ENCODE assay signal across 11 mouse cellular contexts in genomic region chr13:59925845-59926481, GRCm38 (mm10).
DNase-seq lines count a peak whose midpoint lies in the region; ATAC-seq and TF ChIP-seq lines count a peak whose summit lies in the region.
"Had no signal": no experiment of that assay in that cellular context is flagged by ENCODE, and none has a peak within 500 bp of the region (broad histone marks: within the 10 kb centered on the region; RNA-seq: fewer than 3 reads in every experiment).

No protein-coding gene starts in this region.

- no peak overlapping the region for H3K9ac ChIP-seq in liver, adult 2 months (ENCODE audit: low read depth, low read length)
- no peak overlapping the region for H3K9ac ChIP-seq in hindbrain, embryonic 12.5 days
- H3K9ac ChIP-seq in midbrain, embryonic 15.5 days: no peak overlapping the region
- H3K9ac ChIP-seq: embryonic facial prominence, embryonic 12.5 days had no signal

- ATAC-seq in hindbrain, embryonic 12.5 days (ENCODE audit: low FRiP score): peak; percentile 42; the same call in 1 of the 2 replicates
- ATAC-seq in midbrain, embryonic 15.5 days (replicated peaks): peak; percentile 58
- ATAC-seq in inflammation-experienced regulatory T-cells, adult 6 months: no peak

- H3K79me2 ChIP-seq in liver, adult 2 months (ENCODE audit: control insufficient read depth, insufficient read depth, low read length): no peaks in the 10 kb centered on the region

- H3K27me3 ChIP-seq in liver, adult 2 months (ENCODE audit: control insufficient read depth, insufficient read depth, low read length): no peaks in the 10 kb centered on the region
- H3K27me3 ChIP-seq in hindbrain, embryonic 12.5 days: no peaks in the 10 kb centered on the region
- no peaks in the 10 kb centered on the region for H3K27me3 ChIP-seq in midbrain, embryonic 15.5 days (replicated peaks)
- H3K27me3 ChIP-seq: embryonic facial prominence, embryonic 12.5 days had no signal

- H3K9me3 ChIP-seq in hindbrain, embryonic 12.5 days (replicated peaks): no peaks in the 10 kb centered on the region
- no peaks in the 10 kb centered on the region for H3K9me3 ChIP-seq in midbrain, embryonic 15.5 days
- H3K9me3 ChIP-seq: embryonic facial prominence, embryonic 12.5 days had no signal

- TF ChIP-seq POLR2A in liver, adult 2 months (IDR thresholded peaks at IDR 0.05; ENCODE audit: extremely low read depth, insufficient read depth, low read length): no peak

- no peak overlapping the region for H3K4me3 ChIP-seq in liver, adult 2 months (ENCODE audit: insufficient read depth, low read depth, low read length)
- H3K4me3 ChIP-seq in hindbrain, embryonic 12.5 days: no peak overlapping the region
- H3K4me3 ChIP-seq in midbrain, embryonic 15.5 days: no peak overlapping the region
- H3K4me3 ChIP-seq: embryonic facial prominence, embryonic 12.5 days had no signal

- H3K36me3 ChIP-seq in liver, adult 2 months (ENCODE audit: control insufficient read depth, insufficient read depth, low read length): no peaks in the 10 kb centered on the region
- H3K36me3 ChIP-seq in hindbrain, embryonic 12.5 days: no peaks in the 10 kb centered on the region
- no peaks in the 10 kb centered on the region for H3K36me3 ChIP-seq in midbrain, embryonic 15.5 days (replicated peaks)
- H3K36me3 ChIP-seq: embryonic facial prominence, embryonic 12.5 days had no signal

- 59% methylated on average over 9 of the region's 9 CpGs for WGBS in liver, adult 2 months
- WGBS in hindbrain, embryonic 12.5 days: 60% methylated on average over 9 of the region's 9 CpGs
- WGBS in midbrain, embryonic 15.5 days: 51% methylated on average over 9 of the region's 9 CpGs

- no peak for TF ChIP-seq CTCF in liver, adult 2 months (IDR thresholded peaks at IDR 0.05; ENCODE audit: low read depth, low read length)

- H3K4me1 ChIP-seq in liver, adult 2 months (ENCODE audit: control insufficient read depth, insufficient read depth, low read length): no peaks in the 10 kb centered on the region
- H3K4me1 ChIP-seq in hindbrain, embryonic 12.5 days: peaks cover 25% of the 10 kb centered on the region
- H3K4me1 ChIP-seq in midbrain, embryonic 15.5 days: peaks cover 11% of the 10 kb centered on the region

- H3K4me2 ChIP-seq in hindbrain, embryonic 12.5 days (replicated peaks): no peak overlapping the region
- H3K4me2 ChIP-seq in midbrain, embryonic 15.5 days: no peak overlapping the region
- H3K4me2 ChIP-seq: embryonic facial prominence, embryonic 12.5 days had no signal

- no peak overlapping the region for H3K27ac ChIP-seq in liver, adult 2 months (replicated peaks; ENCODE audit: insufficient read depth, low read depth, low read length)
- no peak overlapping the region for H3K27ac ChIP-seq in hindbrain, embryonic 12.5 days
- no peak overlapping the region for H3K27ac ChIP-seq in midbrain, embryonic 15.5 days
- H3K27ac ChIP-seq: embryonic facial prominence, embryonic 12.5 days had no signal

- peak; percentile 16 for DNase-seq in liver, adult 2 months (ENCODE audit: extremely low read depth, low read depth, low spot score)
- no peak for DNase-seq in liver
- DNase-seq in brain, embryonic 18.5 days (ENCODE audit: low read depth, low spot score): peak; percentile 54
- no peak for DNase-seq in spleen, postnatal 14 days (ENCODE audit: low spot score in 2 of 2)
- no peak for DNase-seq in gastrocnemius, adult 18-20 months (ENCODE audit: low spot score)
- DNase-seq: kidney, adult 11 months; thymus, postnatal 36 days had no signal

Comparison
In these comparisons a context has a peak if more than half of its experiments do, and no peak if none do; other contexts are left out.
1. DNase-seq: peak in liver, adult 2 months (single experiment) and brain, embryonic 18.5 days (single experiment); none in liver (single experiment), spleen, postnatal 14 days (0 of 2) and gastrocnemius, adult 18-20 months (single experiment).